Mouse (Mus musculus) liver, adult 2 months (tissue): Measurements from ENCODE around the gene Hspa4.

Experiments used
- CTCF ChIP-seq: fragments of 200-500 bp; IDR thresholded peaks from 2 replicates; pipeline ENCODE4 v1.5.1; 2011; ENCODE audit warnings: low read depth, low read length, control low read depth
- POLR2A ChIP-seq: fragments of 200-500 bp; IDR thresholded peaks from 2 replicates; pipeline ENCODE4 v1.6.1; 2011; ENCODE audit warnings: low read length, control low read depth; ENCODE audit not compliant: insufficient read depth; ENCODE audit errors: extremely low read depth

- TF ChIP-seq CTCF = no peak
- TF ChIP-seq POLR2A = no peak
These were observed 49.5 kb downstream of the Hspa4 start for GRCm38 (mm10) chr11:53250796-53251195.
